Mouse (Mus musculus) midbrain, embryonic 10.5 days (tissue): ENCODE measurements around the gene Gm45261. TPM values are rescaled to one million over a fixed set of nuclear protein-coding genes. Genes with fewer than 3 reads are reported as not detected.

Experiments
- DNase-seq: peaks from one replicate; pipeline ENCODE4 v3.0.0-alpha.2; 2017; ENCODE audit warnings: low spot score
- H3K27ac ChIP-seq: fragments of 300-500 bp; sonication (generic); replicated peaks from 2 replicates; pipeline ENCODE4 v1.5.1; 2016; ENCODE audit warnings: mild to moderate bottlenecking
- H3K27me3 ChIP-seq: fragments of 300-500 bp; sonication (generic); 2 replicates; pipeline ENCODE4 v1.6.1; 2016; ENCODE audit warnings: low read depth, mild to moderate bottlenecking; ENCODE audit not compliant: poor library complexity, severe bottlenecking
- H3K36me3 ChIP-seq: fragments of 300-500 bp; sonication (generic); 2 replicates; pipeline ENCODE4 v1.6.1; 2016; ENCODE audit warnings: mild to moderate bottlenecking, moderate library complexity
- H3K4me1 ChIP-seq: fragments of 300-500 bp; sonication (generic); 2 replicates; pipeline ENCODE4 v1.6.1; 2016
- H3K4me3 ChIP-seq: fragments of 300-500 bp; sonication (generic); 2 replicates; pipeline ENCODE4 v1.5.1; 2016; ENCODE audit warnings: mild to moderate bottlenecking, moderate library complexity
- H3K9me3 ChIP-seq: fragments of 300-500 bp; sonication (generic); replicated peaks from 2 replicates; pipeline ENCODE4 v1.6.1; 2016; ENCODE audit warnings: mild to moderate bottlenecking
- WGBS: fragments of 180-500 bp; shearing (Covaris S2); methylation state at CpG from one replicate; pipeline ENCODE4 v1.1.7; 2016; 5-methylcytosine and 5-hydroxymethylcytosine counted together
- polyA plus RNA-seq: library from polyadenylated mRNA; unstranded; fragments of >200 nt; fragmentation: Nextera tagmentation; extraction: Ambion mirVana; gene quantifications from 2 replicates; pipeline ENCODE4 v1.2.1, GENCODE M21; 2016

The Gm45261 gene
- not detected in 2 replicates for polyA plus RNA-seq

- Histone ChIP-seq H3K9me3 (no peaks in the 10 kb centered on the region), H3K4me3 (no peak within 1 kb of the TSS), H3K27ac (no peak within 1 kb of the TSS), H3K36me3 (no peaks in the 10 kb centered on the region), H3K27me3 (no peaks in the 10 kb centered on the region), H3K4me1 (no peaks in the 10 kb centered on the region)
- 87% methylated on average over 6 of the region's 6 CpGs for WGBS
- DNase-seq = no peak
These were observed at the start of gene Gm45261 for GRCm38 (mm10) chr1:80461348-80461747. Gm45261 (minus strand) TSS chr1:80461448.

DNA sequence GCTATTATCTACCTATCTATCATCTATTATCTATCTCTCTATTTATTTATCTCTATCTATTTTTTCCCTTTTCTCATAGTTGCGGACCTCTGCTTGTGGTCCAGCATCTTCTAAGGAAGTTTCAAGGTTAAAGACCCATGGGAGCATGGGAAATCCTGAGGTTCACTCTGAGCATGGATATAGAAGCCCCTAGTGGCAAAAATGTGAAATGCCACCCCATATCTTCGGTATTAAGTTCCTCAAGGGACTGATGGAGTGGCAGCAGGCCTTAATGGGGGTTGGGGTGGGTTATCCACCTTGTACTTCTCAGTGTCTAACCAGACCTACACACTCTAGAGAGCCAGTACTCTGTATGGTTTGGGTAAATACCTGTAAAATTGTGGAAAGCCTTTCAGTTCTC lies 43.5 kb upstream of the Gm45261 start:
- Histone ChIP-seq H3K27me3 (no peaks in the 10 kb centered on the region), H3K36me3 (no peaks in the 10 kb centered on the region), H3K4me1 (no peaks in the 10 kb centered on the region), H3K27ac (no peak overlapping the region), H3K9me3 (no peaks in the 10 kb centered on the region), H3K4me3 (no peak overlapping the region)
- DNase-seq = no peak
- WGBS = 88% methylated on average over 2 of the region's 2 CpGs

DNA sequence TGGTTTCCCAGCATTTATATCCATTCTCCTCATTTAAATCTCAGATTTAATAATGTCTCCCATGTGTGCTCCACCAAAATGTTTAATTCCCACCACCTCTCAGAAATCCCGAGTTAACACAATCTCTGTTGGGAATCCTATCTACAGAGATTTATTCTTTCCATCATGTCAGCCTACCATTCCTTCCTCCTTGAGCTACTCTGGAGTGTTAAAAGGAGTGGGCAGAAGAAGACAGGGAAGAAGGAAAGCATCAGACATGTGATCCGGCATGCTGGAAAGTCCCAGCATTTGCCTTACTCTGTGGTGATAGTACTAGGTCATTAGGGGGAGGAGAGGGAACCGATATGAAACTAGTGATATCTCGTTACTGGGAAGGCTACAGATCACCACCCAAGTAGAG lies 42.8 kb upstream of the Gm45261 start:
- no peaks in the 10 kb centered on the region for H3K4me1 ChIP-seq
- 88% methylated on average over 4 of the region's 4 CpGs for WGBS
- no peak overlapping the region for H3K27ac ChIP-seq
- H3K9me3 ChIP-seq = no peaks in the 10 kb centered on the region
- H3K4me3 ChIP-seq = no peak overlapping the region
- H3K27me3 ChIP-seq = no peaks in the 10 kb centered on the region
- no peak for DNase-seq
- H3K36me3 ChIP-seq = no peaks in the 10 kb centered on the region

DNA sequence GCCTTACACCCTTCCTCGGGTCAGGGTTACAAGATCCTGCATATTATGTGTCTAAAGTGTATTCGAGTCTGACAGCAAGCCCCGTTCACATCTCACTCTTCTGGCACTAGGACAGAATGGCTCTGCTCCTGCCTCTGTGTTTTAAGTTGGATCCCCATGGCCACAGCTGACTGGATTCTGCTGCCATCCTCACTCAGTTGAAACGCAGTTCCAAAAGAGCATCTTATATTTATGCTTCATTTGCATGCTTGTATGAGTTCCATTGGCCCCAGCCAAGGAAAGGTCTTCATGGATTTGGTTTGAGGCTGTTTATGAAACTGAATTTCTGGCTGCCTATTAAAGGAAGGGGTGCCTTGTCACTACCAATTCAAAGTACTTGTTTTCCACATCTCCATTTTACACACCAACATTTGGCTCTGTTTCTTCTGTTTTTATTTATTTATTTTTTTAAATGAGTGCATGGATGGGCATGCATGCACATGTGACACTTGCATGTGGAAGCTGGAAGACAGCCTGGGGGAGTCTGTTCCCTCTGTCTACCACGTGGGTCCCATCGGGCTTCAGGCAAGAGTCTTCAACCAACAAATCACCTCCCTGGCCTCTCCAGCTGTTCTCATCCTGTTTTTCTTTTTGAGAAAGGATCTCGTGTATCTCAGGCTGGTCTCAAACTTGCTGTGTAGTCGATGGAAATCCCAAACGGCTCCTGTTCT lies 41.4 kb upstream of the Gm45261 start:
- Histone ChIP-seq H3K9me3 (no peaks in the 10 kb centered on the region), H3K4me3 (no peak overlapping the region), H3K27me3 (no peaks in the 10 kb centered on the region), H3K27ac (no peak overlapping the region), H3K4me1 (no peaks in the 10 kb centered on the region), H3K36me3 (no peaks in the 10 kb centered on the region)
- no peak for DNase-seq
- WGBS = 84% methylated on average over 9 of the region's 9 CpGs

DNA sequence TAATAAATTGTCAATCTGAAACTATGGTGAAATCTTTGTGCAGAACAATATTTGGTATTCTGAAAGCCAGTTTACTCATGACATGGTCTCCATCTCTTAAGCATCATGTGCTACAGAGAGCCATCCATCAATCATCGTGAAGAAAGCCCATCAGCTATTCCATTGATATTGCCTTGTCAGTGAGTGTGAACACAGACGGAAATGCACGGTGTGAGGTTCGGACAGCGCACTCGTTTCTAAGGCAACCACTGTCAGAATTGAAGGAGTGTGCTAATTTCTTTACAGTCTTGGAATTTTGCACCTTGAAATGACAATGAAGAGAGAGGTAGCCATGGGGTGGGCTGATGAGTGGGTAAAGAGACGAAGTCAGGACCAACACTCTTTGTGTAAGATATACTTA lies 38.0 kb upstream of the Gm45261 start:
- Histone ChIP-seq H3K4me3 (no peak overlapping the region), H3K9me3 (no peaks in the 10 kb centered on the region), H3K27ac (no peak overlapping the region), H3K27me3 (no peaks in the 10 kb centered on the region), H3K36me3 (no peaks in the 10 kb centered on the region), H3K4me1 (no peaks in the 10 kb centered on the region)
- WGBS = 81% methylated on average over 7 of the region's 7 CpGs
- DNase-seq = no peak

DNA sequence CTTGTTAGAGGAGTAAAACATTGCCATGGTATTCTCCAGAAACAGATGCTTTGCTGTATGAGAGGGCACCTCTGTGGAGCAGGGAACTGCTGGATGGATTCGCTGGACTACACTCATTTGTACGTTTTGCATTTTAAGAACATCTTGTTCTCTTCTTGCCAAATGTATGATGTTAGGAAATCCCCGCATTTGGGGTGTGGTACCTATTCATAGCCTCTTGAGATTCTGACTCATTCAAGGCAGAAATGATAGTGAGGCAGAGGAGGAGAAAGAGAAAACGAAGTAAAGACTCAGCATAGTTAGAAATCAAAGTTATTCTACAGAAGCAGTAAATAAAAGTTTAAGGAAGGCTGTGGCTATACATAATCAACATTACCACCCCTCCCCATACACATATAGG lies 35.1 kb upstream of the Gm45261 start:
- 81% methylated on average over 4 of the region's 4 CpGs for WGBS
- H3K4me3 ChIP-seq = no peak overlapping the region
- H3K27ac ChIP-seq = no peak overlapping the region
- no peaks in the 10 kb centered on the region for H3K9me3 ChIP-seq
- H3K4me1 ChIP-seq = no peaks in the 10 kb centered on the region
- no peak for DNase-seq
- no peaks in the 10 kb centered on the region for H3K27me3 ChIP-seq
- H3K36me3 ChIP-seq = no peaks in the 10 kb centered on the region

GRCm38 (mm10) chr1:80483419-80483818 lies 22.2 kb upstream of the Gm45261 start:
- H3K27me3 ChIP-seq = no peaks in the 10 kb centered on the region
- H3K36me3 ChIP-seq = no peaks in the 10 kb centered on the region
- H3K27ac ChIP-seq = no peak overlapping the region
- H3K9me3 ChIP-seq = no peaks in the 10 kb centered on the region
- 92% methylated on average over 5 of the region's 5 CpGs for WGBS
- H3K4me3 ChIP-seq = no peak overlapping the region
- peaks cover 4% of the 10 kb centered on the region; the same call in 1 of the 2 replicates for H3K4me1 ChIP-seq
- DNase-seq = no peak

- Histone ChIP-seq H3K4me1 (no peaks in the 10 kb centered on the region), H3K9me3 (no peaks in the 10 kb centered on the region)
These were observed 13.7 kb upstream of the Gm45261 start for GRCm38 (mm10) chr1:80474942-80475341.

GRCm38 (mm10) chr1:80472395-80472794 lies 11.1 kb upstream of the Gm45261 start:
- no peaks in the 10 kb centered on the region for H3K27me3 ChIP-seq
- no peaks in the 10 kb centered on the region for H3K36me3 ChIP-seq
- no peak for DNase-seq
- H3K4me1 ChIP-seq = no peaks in the 10 kb centered on the region
- no peak overlapping the region for H3K27ac ChIP-seq
- no peaks in the 10 kb centered on the region for H3K9me3 ChIP-seq
- no peak overlapping the region for H3K4me3 ChIP-seq
- 92% methylated on average over 1 of the region's 1 CpGs for WGBS

More at GRCm38 (mm10) chr1:80474942-80475341, 13.7 kb upstream of the Gm45261 start:
- Histone ChIP-seq H3K27ac (no peak overlapping the region), H3K27me3 (no peaks in the 10 kb centered on the region), H3K4me3 (no peak overlapping the region), H3K36me3 (no peaks in the 10 kb centered on the region)
- 66% methylated on average over 1 of the region's 1 CpGs for WGBS
- no peak for DNase-seq

GRCm38 (mm10) chr1:80459923-80460322 lies 1.3 kb downstream of the Gm45261 start:
- H3K4me3 ChIP-seq = no peak overlapping the region
- no peak for DNase-seq
- H3K4me1 ChIP-seq = no peaks in the 10 kb centered on the region
- no peaks in the 10 kb centered on the region for H3K9me3 ChIP-seq
- H3K27me3 ChIP-seq = no peaks in the 10 kb centered on the region
- no peaks in the 10 kb centered on the region for H3K36me3 ChIP-seq
- no peak overlapping the region for H3K27ac ChIP-seq
- 90% methylated on average over 1 of the region's 1 CpGs for WGBS

- H3K9me3 ChIP-seq = no peaks in the 10 kb centered on the region
- H3K27ac ChIP-seq = no peak overlapping the region
- H3K4me1 ChIP-seq = no peaks in the 10 kb centered on the region
- H3K4me3 ChIP-seq = no peak overlapping the region
- H3K27me3 ChIP-seq = no peaks in the 10 kb centered on the region
- no peak for DNase-seq
- H3K36me3 ChIP-seq = no peaks in the 10 kb centered on the region
These were observed 1.8 kb downstream of the Gm45261 start for GRCm38 (mm10) chr1:80459477-80459876.

GRCm38 (mm10) chr1:80453971-80454370 lies 7.3 kb downstream of the Gm45261 start:
- no peaks in the 10 kb centered on the region for H3K36me3 ChIP-seq
- DNase-seq = no peak
- no peaks in the 10 kb centered on the region for H3K27me3 ChIP-seq
- H3K9me3 ChIP-seq = no peaks in the 10 kb centered on the region
- H3K4me1 ChIP-seq = no peaks in the 10 kb centered on the region
- H3K27ac ChIP-seq = no peak overlapping the region
- 86% methylated on average over 2 of the region's 2 CpGs for WGBS
- no peak overlapping the region for H3K4me3 ChIP-seq

GRCm38 (mm10) chr1:80451914-80452549 lies 9.2 kb downstream of the Gm45261 start:
- 92% methylated on average over 1 of the region's 1 CpGs for WGBS
- no peak overlapping the region for H3K4me3 ChIP-seq
- H3K4me1 ChIP-seq = no peaks in the 10 kb centered on the region
- no peak for DNase-seq
- H3K27ac ChIP-seq = no peak overlapping the region
- no peaks in the 10 kb centered on the region for H3K27me3 ChIP-seq
- no peaks in the 10 kb centered on the region for H3K36me3 ChIP-seq
- no peaks in the 10 kb centered on the region for H3K9me3 ChIP-seq
